Mouse (Mus musculus) bone marrow macrophage, adult 2 months (primary cell): ENCODE results near the gene Homer3.

Experiments used
- CTCF ChIP-seq: IDR thresholded peaks from 2 replicates; pipeline ENCODE4 v1.5.1; 2012; ENCODE audit warnings: low read depth, mild to moderate bottlenecking, low read length, moderate library complexity
- POLR2A ChIP-seq: IDR thresholded peaks from 2 replicates; pipeline ENCODE4 v1.6.1; 2012; ENCODE audit warnings: mild to moderate bottlenecking, low read depth, low read length, borderline replicate concordance

DNA sequence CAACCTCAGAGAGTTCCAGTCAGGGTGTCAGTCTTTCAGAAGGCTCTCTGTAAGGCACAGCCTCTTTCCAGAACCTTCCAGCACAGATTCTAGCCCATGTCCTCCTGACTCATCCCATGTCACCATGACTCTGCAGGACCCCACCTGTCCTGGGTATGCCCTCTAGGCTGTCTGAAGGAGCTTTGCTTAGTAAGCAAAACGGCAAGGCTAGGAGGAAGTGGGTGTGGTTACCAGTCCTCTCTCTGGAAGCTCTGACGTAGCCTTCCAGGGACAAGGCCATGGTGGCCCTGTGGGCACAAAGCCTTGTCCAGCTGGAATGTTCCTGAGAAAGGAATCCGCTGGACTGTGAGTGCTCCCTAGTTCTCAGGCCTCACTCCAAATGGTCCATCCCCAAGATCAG is 9.7 kb upstream of the Homer3 start:
- no peak for TF ChIP-seq CTCF
- TF ChIP-seq POLR2A = no peak
